Mouse (Mus musculus) intestine, embryonic 15.5 days (tissue): ENCODE data around the gene Crat. TPM values are rescaled to one million over a fixed set of nuclear protein-coding genes. Genes with fewer than 3 reads are reported as not detected.

Source experiments
- ATAC-seq: fragments of 200-750 bp; cut with Nextera tagmentation; 2 replicates; pipeline ENCODE4 v1.8.0; 2017; ENCODE audit warnings: moderate TSS enrichment, moderate library complexity
- H3K27ac ChIP-seq: fragments of 300-500 bp; sonication (generic); 2 replicates; pipeline ENCODE4 v1.5.1; 2015; ENCODE audit warnings: mild to moderate bottlenecking, inconsistent platforms
- H3K27me3 ChIP-seq: fragments of 300-500 bp; sonication (generic); replicated peaks from 2 replicates; pipeline ENCODE4 v1.6.1; 2015; ENCODE audit warnings: inconsistent platforms
- H3K36me3 ChIP-seq: fragments of 300-500 bp; sonication (generic); 2 replicates; pipeline ENCODE4 v1.6.1; 2015; ENCODE audit warnings: inconsistent platforms
- H3K4me1 ChIP-seq: fragments of 300-500 bp; sonication (generic); replicated peaks from 2 replicates; pipeline ENCODE4 v1.6.1; 2015; ENCODE audit warnings: inconsistent platforms
- H3K4me2 ChIP-seq: fragments of 300-500 bp; sonication (generic); replicated peaks from 2 replicates; pipeline ENCODE4 v1.6.1; 2015; ENCODE audit warnings: mild to moderate bottlenecking, inconsistent platforms
- H3K4me3 ChIP-seq: fragments of 300-500 bp; sonication (generic); replicated peaks from 2 replicates; pipeline ENCODE4 v1.5.1; 2015; ENCODE audit warnings: inconsistent platforms
- H3K9ac ChIP-seq: fragments of 300-500 bp; sonication (generic); 2 replicates; pipeline ENCODE4 v1.6.1; 2015; ENCODE audit warnings: inconsistent platforms
- H3K9me3 ChIP-seq: fragments of 300-500 bp; sonication (generic); 2 replicates; pipeline ENCODE4 v1.6.1; 2016; ENCODE audit warnings: inconsistent platforms
- WGBS: fragments of 180-500 bp; shearing (Covaris S2); methylation state at CpG from one replicate; pipeline ENCODE4 v1.1.7; 2015; 5-methylcytosine and 5-hydroxymethylcytosine counted together
- polyA plus RNA-seq: library from polyadenylated mRNA; unstranded; fragments of >200 nt; fragmentation: Nextera tagmentation; extraction: Ambion mirVana; gene quantifications from 2 replicates; pipeline ENCODE4 v1.2.1, GENCODE M21; 2015

Crat gene
- polyA plus RNA-seq, 1 experiment from 2014 or later, result 19.6 TPM

DNA sequence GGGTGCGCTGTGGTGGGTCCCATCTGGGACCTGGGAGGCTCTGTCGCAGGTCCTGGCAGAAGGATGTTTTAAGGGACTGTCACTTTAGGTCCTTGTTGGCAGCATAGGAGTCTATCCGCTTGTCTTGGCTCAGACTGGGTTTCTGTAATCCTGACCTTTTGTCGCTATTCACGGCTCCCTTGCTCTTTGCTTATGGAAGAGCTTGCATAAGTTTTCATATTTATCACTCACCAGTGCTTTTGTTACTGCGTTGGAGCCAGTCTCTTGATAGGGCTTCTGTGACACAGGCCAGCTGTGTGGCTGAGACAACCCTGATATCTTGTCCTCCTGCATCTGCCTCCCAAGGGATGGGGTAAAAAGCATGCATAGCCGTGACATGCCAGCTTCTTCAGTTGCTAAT, 36.3 kb downstream of the Crat start:
- Histone ChIP-seq H3K27ac (no peak overlapping the region), H3K4me2 (no peak overlapping the region), H3K4me1 (no peaks in the 10 kb centered on the region), H3K27me3 (no peaks in the 10 kb centered on the region), H3K4me3 (no peak overlapping the region), H3K9me3 (no peaks in the 10 kb centered on the region), H3K36me3 (peaks cover 39% of the 10 kb centered on the region), H3K9ac (no peak overlapping the region)
- no peak for ATAC-seq
- WGBS, result 80% methylated on average over 7 of the region's 7 CpGs

DNA sequence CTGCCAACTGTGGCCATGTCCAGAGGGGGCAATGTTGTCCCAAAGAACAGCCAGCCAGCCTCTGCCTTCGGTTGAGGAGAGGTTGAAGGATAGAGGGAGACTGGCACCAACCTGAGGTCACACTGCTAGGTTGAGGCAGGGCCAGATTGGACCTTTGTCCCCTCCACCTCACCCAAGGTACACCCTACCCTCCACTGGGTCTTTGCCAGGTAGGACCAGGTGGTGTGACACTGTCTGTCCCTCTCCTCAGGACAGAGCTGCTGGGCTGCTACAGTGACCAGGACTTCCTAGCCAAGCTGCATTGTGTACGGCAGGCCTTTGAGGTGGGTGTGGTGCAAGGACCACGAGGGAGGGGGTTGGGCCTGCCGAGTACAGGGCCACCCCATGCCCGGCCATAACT, 37.9 kb downstream of the Crat start:
- no peak overlapping the region for H3K4me2 ChIP-seq
- 86% methylated on average over 5 of the region's 5 CpGs for WGBS
- ATAC-seq, result no peak

DNA sequence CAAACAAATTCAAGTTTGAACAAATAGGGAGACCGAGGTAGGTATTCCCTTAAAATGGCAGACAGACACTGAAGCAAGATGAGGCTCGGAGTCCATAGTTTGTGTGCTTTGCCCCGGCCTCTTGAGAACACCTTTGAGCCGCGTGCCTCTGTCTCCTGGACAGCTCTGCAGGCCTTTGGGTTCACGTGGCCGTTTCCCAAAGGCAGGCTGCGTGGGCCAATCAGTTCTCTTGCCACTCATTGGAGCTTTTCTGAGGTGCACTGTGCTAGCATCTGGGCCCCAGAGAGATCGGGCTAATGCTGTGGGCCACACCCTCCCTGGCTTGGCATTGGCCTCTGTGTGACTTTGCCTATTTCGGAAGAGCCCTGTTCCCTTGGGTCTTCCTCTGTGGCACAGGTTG, 39.7 kb downstream of the Crat start:
- H3K27me3 ChIP-seq, result no peaks in the 10 kb centered on the region
- H3K9ac ChIP-seq, result no peak overlapping the region
- no peak overlapping the region for H3K4me3 ChIP-seq
- no peak overlapping the region for H3K4me2 ChIP-seq
- WGBS, result 91% methylated on average over 10 of the region's 10 CpGs
- H3K27ac ChIP-seq, result no peak overlapping the region
- no peaks in the 10 kb centered on the region for H3K4me1 ChIP-seq
- H3K36me3 ChIP-seq, result peaks cover 49% of the 10 kb centered on the region
- H3K9me3 ChIP-seq, result no peaks in the 10 kb centered on the region
- no peak for ATAC-seq

More for the DNA sequence above, 37.9 kb downstream of the Crat start:
- Histone ChIP-seq H3K9me3 (no peaks in the 10 kb centered on the region), H3K4me1 (no peaks in the 10 kb centered on the region), H3K36me3 (peaks cover 42% of the 10 kb centered on the region), H3K27ac (no peak overlapping the region), H3K27me3 (no peaks in the 10 kb centered on the region), H3K9ac (no peak overlapping the region), H3K4me3 (no peak overlapping the region)

DNA sequence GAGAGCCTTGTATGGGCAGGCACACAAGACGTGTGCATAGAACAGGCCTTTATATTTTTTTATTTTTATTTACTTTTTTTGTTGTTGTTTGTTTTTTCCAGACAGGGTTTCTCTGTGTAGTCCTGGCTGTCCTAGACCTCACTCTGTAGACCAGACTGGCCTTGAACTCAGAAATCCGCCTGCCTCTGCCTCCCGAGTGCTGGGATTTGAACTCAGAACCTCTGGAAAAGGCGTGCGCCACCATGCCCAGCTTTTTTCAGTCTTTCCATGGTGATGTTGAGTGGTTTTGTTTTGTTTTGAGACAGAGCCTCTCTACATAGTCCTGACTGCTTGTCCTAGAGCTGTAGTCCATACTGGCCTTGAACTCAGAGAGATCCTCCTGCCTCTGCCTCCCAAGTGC, 42.9 kb downstream of the Crat start:
- WGBS, result 95% methylated on average over 5 of the region's 5 CpGs
- no peak overlapping the region for H3K9ac ChIP-seq

GRCm38 (mm10) chr2:30371544-30371943, 44.1 kb downstream of the Crat start:
- WGBS, result 95% methylated on average over 8 of the region's 8 CpGs

More for the DNA sequence above, 42.9 kb downstream of the Crat start:
- Histone ChIP-seq H3K4me1 (no peaks in the 10 kb centered on the region), H3K4me2 (no peak overlapping the region), H3K4me3 (no peak overlapping the region), H3K9me3 (no peaks in the 10 kb centered on the region), H3K27me3 (no peaks in the 10 kb centered on the region), H3K36me3 (peaks cover 64% of the 10 kb centered on the region), H3K27ac (no peak overlapping the region)
- ATAC-seq, result no peak

DNA sequence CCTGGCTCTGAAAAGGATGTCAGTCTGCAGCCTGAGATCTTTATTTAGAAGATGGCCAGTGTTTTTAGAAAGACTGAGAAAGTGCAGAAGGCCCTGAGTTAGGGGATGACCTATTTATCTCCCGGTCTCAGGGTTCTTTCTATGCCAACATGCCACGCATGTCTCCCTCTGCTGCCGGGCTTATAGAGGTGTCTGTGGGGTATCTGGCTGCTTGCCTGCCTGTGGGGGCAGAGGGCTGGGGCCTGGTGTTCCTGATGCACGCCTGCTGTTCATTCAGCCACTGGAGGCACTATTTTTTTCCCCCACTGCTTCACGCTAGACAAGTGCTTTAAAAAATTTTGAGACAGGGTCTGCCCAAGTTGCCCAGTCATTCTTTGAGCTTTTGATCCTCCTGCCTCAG, 49.4 kb downstream of the Crat start:
- H3K9me3 ChIP-seq, result no peaks in the 10 kb centered on the region
- H3K4me1 ChIP-seq, result peaks cover 17% of the 10 kb centered on the region
- H3K27me3 ChIP-seq, result no peaks in the 10 kb centered on the region
- WGBS, result 70% methylated on average over 5 of the region's 5 CpGs
- no peak overlapping the region for H3K9ac ChIP-seq
- no peak for ATAC-seq
- H3K36me3 ChIP-seq, result peaks cover 34% of the 10 kb centered on the region
- no peak overlapping the region for H3K4me2 ChIP-seq
- no peak overlapping the region for H3K4me3 ChIP-seq
- H3K27ac ChIP-seq, result no peak overlapping the region

More at GRCm38 (mm10) chr2:30371544-30371943, 44.1 kb downstream of the Crat start:
- Histone ChIP-seq H3K27me3 (no peaks in the 10 kb centered on the region), H3K36me3 (peaks cover 63% of the 10 kb centered on the region), H3K4me1 (no peaks in the 10 kb centered on the region), H3K27ac (no peak overlapping the region), H3K4me2 (no peak overlapping the region), H3K9me3 (no peaks in the 10 kb centered on the region), H3K9ac (no peak overlapping the region), H3K4me3 (no peak overlapping the region)
- ATAC-seq, result no peak

- no peak for ATAC-seq
- Histone ChIP-seq H3K27ac (no peak overlapping the region), H3K4me2 (peak overlapping the region; percentile 80), H3K9me3 (no peaks in the 10 kb centered on the region), H3K36me3 (peaks cover 27% of the 10 kb centered on the region), H3K4me1 (peaks cover 19% of the 10 kb centered on the region), H3K9ac (peak overlapping the region; percentile 86), H3K27me3 (no peaks in the 10 kb centered on the region), H3K4me3 (peak overlapping the region; percentile 93)
- WGBS, result 82% methylated on average over 2 of the region's 2 CpGs
Observed at GRCm38 (mm10) chr2:30365281-30366069, 50.1 kb downstream of the Crat start.

- Histone ChIP-seq H3K27ac (peak within 1 kb of the TSS; percentile 65), H3K4me2 (peak within 1 kb of the TSS; percentile 80), H3K4me3 (peak within 1 kb of the TSS; percentile 93), H3K4me1 (peaks cover 19% of the 10 kb centered on the region), H3K36me3 (peaks cover 16% of the 10 kb centered on the region), H3K9me3 (no peaks in the 10 kb centered on the region), H3K9ac (peak within 1 kb of the TSS; percentile 86), H3K27me3 (no peaks in the 10 kb centered on the region)
- WGBS, result under 1% methylated on average over 54 of the region's 54 CpGs
- ATAC-seq, result peak; percentile 99
Observed at GRCm38 (mm10) chr2:30363773-30364650, 51.6 kb downstream of the Crat start, which contains the start of gene Miga2. Miga2 (plus strand) TSS chr2:30364233.

- no peak overlapping the region for H3K27ac ChIP-seq
- H3K9me3 ChIP-seq, result no peaks in the 10 kb centered on the region
- no peak overlapping the region for H3K9ac ChIP-seq
- H3K27me3 ChIP-seq, result no peaks in the 10 kb centered on the region
- peaks cover 4% of the 10 kb centered on the region; the same call in 1 of the 2 replicates for H3K36me3 ChIP-seq
- ATAC-seq, result no peak
- no peak overlapping the region for H3K4me3 ChIP-seq
- H3K4me1 ChIP-seq, result peaks cover 28% of the 10 kb centered on the region
- no peak overlapping the region for H3K4me2 ChIP-seq
- WGBS, result 67% methylated on average over 5 of the region's 5 CpGs
Observed at GRCm38 (mm10) chr2:30362865-30363264, 52.7 kb downstream of the Crat start.

GRCm38 (mm10) chr2:30360626-30361025, 55.0 kb downstream of the Crat start:
- H3K9ac ChIP-seq, result no peak overlapping the region
- no peaks in the 10 kb centered on the region for H3K27me3 ChIP-seq
- WGBS, result 51% methylated on average over 10 of the region's 10 CpGs
- H3K27ac ChIP-seq, result no peak overlapping the region
- no peak overlapping the region for H3K4me3 ChIP-seq
- H3K4me2 ChIP-seq, result no peak overlapping the region
- ATAC-seq, result no peak
- no peaks in the 10 kb centered on the region for H3K36me3 ChIP-seq
- H3K4me1 ChIP-seq, result peaks cover 41% of the 10 kb centered on the region
- no peaks in the 10 kb centered on the region for H3K9me3 ChIP-seq

DNA sequence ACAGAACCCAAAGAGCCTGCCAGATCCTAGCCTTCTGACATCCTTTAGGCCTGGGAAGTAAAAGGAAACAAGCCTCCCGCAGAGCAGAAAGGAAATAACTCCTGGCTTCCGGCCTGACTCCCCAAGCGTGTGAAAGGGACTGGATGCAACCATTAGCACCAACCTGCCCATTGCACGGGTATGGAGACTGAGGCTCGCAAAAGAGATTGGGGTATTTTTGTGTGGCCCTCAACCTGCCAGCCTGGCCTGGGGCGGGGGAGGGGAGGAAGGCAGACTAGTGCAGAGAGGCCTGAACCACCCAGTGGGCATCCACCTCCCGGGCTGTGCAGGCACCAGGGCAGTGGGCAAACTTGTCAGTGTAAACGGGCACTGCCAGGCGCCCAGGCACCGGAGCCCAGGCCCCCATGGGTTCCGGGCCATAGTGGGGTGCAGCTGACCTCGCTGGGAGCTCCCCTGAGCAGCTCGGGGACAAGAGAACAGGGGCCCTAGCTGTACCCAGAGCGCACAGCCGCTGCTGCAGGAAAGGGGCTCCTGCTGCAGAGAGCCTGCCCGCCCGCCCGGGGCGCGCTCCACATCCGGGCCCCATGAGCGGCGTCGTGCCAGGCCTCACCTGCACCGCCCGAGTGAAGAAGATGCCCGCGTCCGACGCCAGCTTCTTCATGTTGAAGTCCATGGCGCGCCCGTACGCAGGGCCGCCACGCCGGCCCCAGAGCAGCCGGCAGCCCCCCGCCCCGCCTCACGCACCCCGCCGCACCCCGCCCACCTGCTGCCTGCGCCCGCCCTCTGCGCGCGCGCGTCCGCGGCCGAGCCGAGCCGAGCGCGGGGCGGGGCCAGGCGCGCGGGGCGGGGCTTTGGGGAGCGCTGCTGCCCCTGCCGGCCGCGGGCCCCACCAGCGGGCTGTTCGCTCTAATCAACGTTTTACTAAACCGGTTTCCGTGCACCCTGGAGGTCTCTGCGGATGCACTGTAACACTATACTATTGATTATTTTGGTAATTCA, 56.8 kb downstream of the Crat start, which contains the start of gene Sh3glb2:
TSS of gene Sh3glb2 (minus strand) at position 805 of the 999 bp plus-strand sequence.
- Histone ChIP-seq H3K4me1 (peaks cover 34% of the 10 kb centered on the region), H3K27me3 (no peaks in the 10 kb centered on the region), H3K9ac (peak within 1 kb of the TSS; percentile 86), H3K9me3 (no peaks in the 10 kb centered on the region), H3K4me2 (peak within 1 kb of the TSS; percentile 91), H3K4me3 (peak within 1 kb of the TSS; percentile 83), H3K36me3 (no peaks in the 10 kb centered on the region), H3K27ac (peak within 1 kb of the TSS; percentile 77)
- ATAC-seq, result peak; percentile 77
- 1% methylated on average over 65 of the region's 73 CpGs for WGBS
